Mouse (Mus musculus): ENCODE results near the gene Stk38.

Gene Stk38

GRCm38 (mm10) chr17:28953251-28953650, 54.5 kb downstream of the Stk38 start:
- peak; percentile 33 for DNase-seq (ENCODE audit: low spot score)

- peak; percentile 83 for DNase-seq (ENCODE audit: low spot score)
Measured at GRCm38 (mm10) chr17:28951831-28952799, 55.7 kb downstream of the Stk38 start, which contains the start of gene Kctd20. Kctd20 (plus strand) TSS chr17:28951950.

GRCm38 (mm10) chr17:28950751-28951150, 57.0 kb downstream of the Stk38 start:
- no peak for DNase-seq (ENCODE audit: low spot score)

- DNase-seq (ENCODE audit: low spot score): no peak
Measured at GRCm38 (mm10) chr17:28948661-28949060, 59.1 kb downstream of the Stk38 start.

GRCm38 (mm10) chr17:28947011-28947939, 60.5 kb downstream of the Stk38 start:
- DNase-seq (ENCODE audit: low spot score): no peak

- no peak for DNase-seq (ENCODE audit: low spot score)
Measured at GRCm38 (mm10) chr17:28944481-28944880, 63.3 kb downstream of the Stk38 start.

GRCm38 (mm10) chr17:28943740-28944139, 64.1 kb downstream of the Stk38 start, which contains the start of gene Pxt1:
Pxt1 (minus strand) TSS chr17:28943840.
- DNase-seq (ENCODE audit: low spot score): no peak

GRCm38 (mm10) chr17:28942101-28942500, 65.7 kb downstream of the Stk38 start:
- DNase-seq (ENCODE audit: low spot score): no peak

GRCm38 (mm10) chr17:28940776-28941555, 66.8 kb downstream of the Stk38 start:
- no peak for DNase-seq (ENCODE audit: low spot score)

GRCm38 (mm10) chr17:28936622-28937345, 71.0 kb downstream of the Stk38 start:
- DNase-seq (ENCODE audit: low spot score): no peak

GRCm38 (mm10) chr17:28936133-28936532, 71.7 kb downstream of the Stk38 start:
- DNase-seq (ENCODE audit: low spot score): no peak

- DNase-seq (ENCODE audit: low spot score): no peak
Measured at GRCm38 (mm10) chr17:28934120-28934916, 73.5 kb downstream of the Stk38 start.

- DNase-seq (ENCODE audit: low spot score): no peak
Measured at GRCm38 (mm10) chr17:28932274-28932673, 75.5 kb downstream of the Stk38 start.

- DNase-seq (ENCODE audit: low spot score): no peak
Measured at GRCm38 (mm10) chr17:28931436-28932211, 76.2 kb downstream of the Stk38 start.

- DNase-seq (ENCODE audit: low spot score): peak; percentile 76
Measured at GRCm38 (mm10) chr17:28930392-28931074, 77.3 kb downstream of the Stk38 start.

- no peak for DNase-seq (ENCODE audit: low spot score)
Measured at GRCm38 (mm10) chr17:28929369-28929768, 78.4 kb downstream of the Stk38 start.

GRCm38 (mm10) chr17:28928004-28928403, 79.8 kb downstream of the Stk38 start:
- DNase-seq (ENCODE audit: low spot score): no peak

GRCm38 (mm10) chr17:28926866-28927635, 80.7 kb downstream of the Stk38 start:
- DNase-seq (ENCODE audit: low spot score): peak; percentile 77

Data from embryo, embryonic 10 days (tissue).